Mouse (Mus musculus) ovary, postnatal 14 days (tissue): Measurements from ENCODE around the gene Col4a3bp.
A peak's percentile ranks its signal among the peaks of the same experiment; 100 is the strongest.

ENCODE experiments used
- DNase-seq: peaks from one replicate; pipeline ENCODE4 v3.0.0; 2022; ENCODE audit warnings: low spot score

Col4a3bp gene

GRCm38 (mm10) chr13:96542081-96542889 is at the start of gene Col4a3bp, which contains the start of gene Polk:
TSS of gene Col4a3bp (plus strand) at chr13:96542618.
TSS of gene Polk (minus strand) at chr13:96542579.
- DNase-seq = peak; percentile 90

DNA sequence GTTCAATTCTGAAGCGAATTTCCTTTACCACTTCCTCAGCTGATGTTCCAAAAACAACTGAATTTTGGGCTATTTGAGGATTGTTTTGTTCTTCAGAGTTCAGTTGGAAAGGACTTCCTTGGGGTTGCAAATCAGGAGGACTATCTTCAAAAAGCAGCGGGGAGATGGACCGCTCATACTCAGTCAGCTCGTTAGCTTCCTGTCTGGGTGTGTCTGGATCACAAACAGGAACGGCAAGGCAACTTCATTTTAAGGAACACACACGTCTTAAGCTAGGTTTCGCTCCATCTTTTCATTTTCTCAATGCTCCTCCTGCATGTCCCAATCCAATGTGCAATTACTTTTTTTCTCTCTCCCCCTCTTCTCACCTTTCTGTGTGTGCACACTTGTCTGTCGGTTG is 45.8 kb upstream of the Col4a3bp start:
- no peak for DNase-seq

DNA sequence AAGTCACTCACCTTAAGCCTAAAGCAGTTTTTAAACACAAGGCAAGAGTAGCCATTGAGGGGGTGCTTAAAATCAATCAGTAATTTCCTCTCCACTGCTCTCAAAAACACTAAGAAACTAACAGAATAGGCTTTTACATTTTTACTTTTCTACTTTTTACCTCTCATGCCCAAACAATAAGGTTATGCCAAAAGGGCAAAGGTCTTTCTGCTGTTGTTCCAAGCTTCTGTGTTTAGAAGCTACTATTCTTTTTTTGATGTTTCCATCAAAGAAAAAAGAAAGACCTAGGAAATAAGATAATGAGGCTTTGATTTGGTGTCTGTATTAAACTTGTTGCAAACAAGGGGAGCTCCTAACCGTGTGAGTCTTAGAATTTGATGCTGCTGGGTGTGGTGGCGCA is 42.5 kb upstream of the Col4a3bp start:
- DNase-seq = no peak

- DNase-seq = no peak
Measured at GRCm38 (mm10) chr13:96505661-96506060, 36.8 kb upstream of the Col4a3bp start.

GRCm38 (mm10) chr13:96506313-96506712 is 36.1 kb upstream of the Col4a3bp start:
- DNase-seq = no peak

DNA sequence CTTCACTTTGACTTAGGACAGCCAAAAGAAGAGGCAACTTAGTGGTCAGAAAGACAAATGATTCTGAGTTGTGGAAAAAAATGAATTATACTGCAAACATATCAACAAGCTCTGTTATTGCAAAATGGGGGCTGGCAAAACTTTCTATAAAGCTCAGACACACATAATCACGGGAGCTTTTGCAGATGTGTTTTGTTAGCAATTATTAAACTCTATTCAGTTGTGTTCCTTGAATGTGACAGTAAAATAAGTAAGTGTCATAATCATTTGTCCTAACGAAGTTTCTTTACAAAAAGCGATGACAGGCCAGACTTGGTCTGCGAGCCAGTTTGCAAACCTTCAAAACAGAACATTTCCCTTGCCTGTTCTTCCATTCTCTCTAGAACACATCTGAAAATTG is 34.9 kb upstream of the Col4a3bp start:
- no peak for DNase-seq

GRCm38 (mm10) chr13:96510635-96511034 is 31.8 kb upstream of the Col4a3bp start:
- DNase-seq = no peak

GRCm38 (mm10) chr13:96511262-96511661 is 31.2 kb upstream of the Col4a3bp start:
- DNase-seq = no peak

- no peak for DNase-seq
Measured at GRCm38 (mm10) chr13:96511893-96512292, 30.5 kb upstream of the Col4a3bp start.

DNA sequence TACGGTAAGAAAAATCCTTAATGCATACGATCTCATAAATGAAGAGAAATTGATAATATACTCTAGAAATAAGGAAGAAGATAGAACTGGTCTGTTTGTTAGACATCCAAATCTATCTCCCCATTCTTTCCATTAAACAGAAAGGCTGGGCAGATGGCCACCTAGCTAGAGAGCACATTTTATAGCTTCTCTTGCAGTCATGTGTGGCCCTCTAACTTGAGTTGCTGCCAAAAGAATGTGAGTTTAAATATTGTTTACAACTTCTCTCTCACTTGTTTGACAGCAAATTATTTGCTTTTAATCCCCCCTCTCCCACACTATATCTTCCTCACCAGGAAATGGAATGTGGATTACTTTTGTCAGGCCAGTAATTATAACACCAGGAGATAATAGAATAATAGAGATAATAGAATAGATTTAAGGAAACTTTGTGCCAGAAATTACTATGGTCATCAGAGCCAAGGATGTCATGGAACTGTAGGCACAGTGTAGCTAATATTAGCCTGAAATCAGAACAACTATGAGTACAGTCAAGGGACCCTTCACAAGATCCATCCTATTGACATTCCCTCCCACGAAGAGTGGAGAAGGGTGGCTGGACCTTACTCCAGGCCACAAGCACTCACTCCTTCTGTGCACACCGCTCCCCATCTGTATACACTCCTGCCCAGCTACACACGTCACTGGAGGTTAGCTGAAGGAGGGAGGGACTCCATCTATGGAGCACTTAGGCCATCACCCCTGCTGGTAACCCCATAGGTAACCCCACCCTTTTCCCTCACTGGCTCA is 28.1 kb upstream of the Col4a3bp start:
- no peak for DNase-seq

DNA sequence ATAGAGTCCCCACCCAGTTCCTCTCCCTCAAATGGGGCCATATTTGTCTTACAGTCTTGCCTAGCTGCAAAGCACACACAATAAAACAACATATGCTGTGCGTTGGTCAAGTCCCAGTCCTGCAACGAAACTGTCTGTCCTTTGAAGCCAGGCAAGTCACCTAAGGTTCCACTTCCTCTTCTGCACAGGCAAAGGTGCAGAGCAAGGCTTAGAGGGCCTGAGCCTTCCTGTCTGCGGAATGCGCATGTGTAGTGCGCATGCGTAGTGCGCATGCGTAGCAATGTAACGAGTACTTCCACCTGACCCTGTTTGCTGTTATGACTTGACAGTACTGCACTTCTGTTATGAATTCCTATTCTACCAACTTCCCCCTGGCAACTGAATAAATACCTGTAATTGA is 26.2 kb upstream of the Col4a3bp start:
- no peak for DNase-seq

DNA sequence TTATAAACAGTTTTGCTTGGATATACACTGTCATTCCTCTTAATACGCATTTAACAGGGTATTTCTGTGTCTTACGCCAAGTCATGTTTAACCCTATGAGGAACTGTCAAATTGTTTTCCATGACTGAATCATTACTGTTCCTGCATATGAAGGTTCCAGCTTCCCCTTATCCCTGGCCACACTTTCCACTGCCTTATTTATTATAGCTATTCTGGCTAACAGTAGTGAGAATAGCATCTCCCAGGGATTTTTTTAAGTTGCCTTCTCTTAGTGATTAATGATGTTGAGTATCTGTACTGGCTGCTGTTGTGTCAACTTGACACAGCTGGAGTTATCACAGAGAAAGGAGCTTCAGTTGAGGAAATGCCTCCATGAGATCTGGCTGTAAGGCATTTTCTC is 25.1 kb upstream of the Col4a3bp start:
- no peak for DNase-seq

DNA sequence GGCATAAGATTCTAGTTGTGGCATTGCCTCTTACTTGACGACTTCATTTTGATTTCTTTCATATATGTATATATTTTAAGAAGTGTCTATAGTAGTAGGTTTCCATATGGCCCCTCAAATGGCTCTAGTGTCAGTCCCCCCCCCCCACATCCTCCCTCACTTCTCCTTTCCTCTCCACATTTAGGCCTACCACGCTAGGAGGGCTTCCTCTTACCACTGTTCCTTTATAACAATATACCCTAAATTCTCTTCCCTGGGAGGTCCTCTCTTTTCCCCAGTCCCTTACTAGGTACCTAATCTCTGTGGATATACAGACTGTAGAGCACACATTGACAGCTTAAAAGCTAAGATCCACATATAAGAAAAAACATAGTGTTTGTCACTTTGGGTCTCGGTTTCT is 21.1 kb upstream of the Col4a3bp start:
- DNase-seq = no peak

DNA sequence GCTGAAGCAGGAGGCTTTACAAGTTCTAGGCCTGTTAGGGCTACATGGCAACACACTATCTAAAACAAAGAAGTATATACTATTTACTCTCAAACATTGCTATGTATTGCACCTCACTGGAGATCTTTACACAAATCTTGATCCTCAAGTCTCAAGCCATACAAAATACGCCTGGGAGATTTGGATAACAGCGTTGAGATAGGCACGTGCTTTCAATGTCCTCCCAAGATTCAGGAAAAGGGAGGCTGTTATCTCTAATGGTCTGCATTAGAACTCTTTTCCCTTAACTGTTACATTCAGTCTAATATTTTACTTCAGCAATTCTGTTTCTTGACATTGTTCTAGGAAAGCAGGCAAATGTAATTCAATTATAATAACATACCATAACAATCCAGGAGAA is 15.4 kb upstream of the Col4a3bp start:
- DNase-seq = no peak

DNA sequence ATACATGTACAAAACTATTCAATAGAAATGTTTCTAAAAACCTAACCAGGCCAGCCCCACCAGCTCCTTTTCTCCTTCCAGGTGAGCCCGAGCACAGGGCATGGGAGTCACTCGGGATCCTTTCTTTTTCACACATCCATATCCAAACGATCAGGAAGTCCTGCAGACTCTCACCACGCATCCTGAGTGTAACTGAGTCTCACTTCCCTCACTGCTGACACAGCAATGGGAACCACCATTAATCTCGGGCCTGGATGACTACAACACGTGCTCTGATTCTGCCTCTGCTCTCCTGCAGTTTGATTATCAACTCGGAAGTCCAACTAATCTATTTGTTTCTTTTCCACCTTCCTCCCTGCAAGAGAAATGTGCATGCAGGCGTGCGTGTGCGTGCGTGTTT is 14.6 kb upstream of the Col4a3bp start:
- DNase-seq = no peak

- no peak for DNase-seq
Measured at GRCm38 (mm10) chr13:96528776-96529175, 13.6 kb upstream of the Col4a3bp start.

GRCm38 (mm10) chr13:96529542-96529941 is 12.9 kb upstream of the Col4a3bp start:
- DNase-seq = no peak

DNA sequence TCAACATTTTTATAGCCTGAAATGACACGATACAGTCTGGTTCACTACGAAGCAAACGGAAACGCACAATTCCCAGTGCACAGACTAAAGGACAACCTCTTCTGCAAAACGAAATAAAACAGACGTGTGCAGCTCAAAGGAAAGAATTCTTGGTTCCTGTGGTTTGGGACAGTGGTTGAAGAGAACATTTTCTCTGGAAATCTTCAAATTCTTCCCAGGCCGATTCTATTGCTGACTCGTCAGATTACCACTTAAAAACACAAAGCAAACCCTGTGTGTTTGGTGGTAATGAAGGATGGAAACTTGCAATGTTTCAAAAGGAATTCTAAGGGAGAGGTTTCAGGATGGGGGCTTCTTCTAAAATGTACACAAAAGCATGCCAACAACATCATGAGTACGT is 12.4 kb upstream of the Col4a3bp start:
- no peak for DNase-seq

- DNase-seq = no peak
Measured at GRCm38 (mm10) chr13:96532176-96532575, 10.2 kb upstream of the Col4a3bp start.

DNA sequence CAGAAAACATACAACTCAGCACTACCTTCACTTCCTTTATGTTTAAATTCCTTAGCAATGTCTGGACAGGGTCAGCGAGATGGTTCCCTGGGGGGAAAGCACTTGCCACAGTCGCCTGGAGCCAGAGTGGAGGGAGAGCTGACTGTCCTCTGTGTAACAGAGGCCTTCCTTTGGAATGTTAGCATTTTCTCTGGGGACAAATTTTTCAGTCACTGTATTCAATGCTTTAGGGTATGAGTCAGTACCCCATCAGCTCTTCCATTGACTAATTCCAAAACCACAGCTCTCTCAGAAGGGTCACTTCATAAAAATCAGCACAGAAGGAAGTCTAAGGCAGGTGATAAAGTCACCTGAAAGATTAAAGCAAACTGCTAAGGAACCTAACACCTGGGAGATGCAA is 8.7 kb upstream of the Col4a3bp start:
- no peak for DNase-seq

GRCm38 (mm10) chr13:96536821-96537572 is 5.4 kb upstream of the Col4a3bp start:
- no peak for DNase-seq

- no peak for DNase-seq
Measured at GRCm38 (mm10) chr13:96538103-96538502, 4.3 kb upstream of the Col4a3bp start.

- DNase-seq = no peak
Measured at GRCm38 (mm10) chr13:96541381-96541780, 1.0 kb upstream of the Col4a3bp start.
